In genomic region chr4:116077240-116078095, GRCm38 (mm10) we compare ENCODE assay signal across 8 mouse cellular contexts. TPM values are rescaled to one million over a fixed set of nuclear protein-coding genes. Genes with fewer than 3 reads are reported as not detected.
DNase-seq lines count a peak whose midpoint lies in the region; ATAC-seq and TF ChIP-seq lines count a peak whose summit lies in the region.

No protein-coding gene starts in this region.

- peak overlapping the region; percentile 86 for H3K4me2 ChIP-seq in forebrain, embryonic 11.5 days (ENCODE audit: low read depth, low read length, severe bottlenecking)
- H3K4me2 ChIP-seq in kidney, embryonic 14.5 days (replicated peaks; ENCODE audit: low read depth, low read length), result peak overlapping the region; percentile 53
- peak overlapping the region; percentile 94 for H3K4me2 ChIP-seq in neural tube, embryonic 13.5 days

- H3K9me3 ChIP-seq in ES-Bruce4 (replicated peaks; ENCODE audit: control insufficient read depth, insufficient read depth, low read length, poor library complexity, severe bottlenecking), result no peaks in the 10 kb centered on the region
- H3K9me3 ChIP-seq in forebrain, embryonic 11.5 days (ENCODE audit: control insufficient read depth, low read length), result no peaks in the 10 kb centered on the region
- no peaks in the 10 kb centered on the region for H3K9me3 ChIP-seq in kidney, embryonic 14.5 days (ENCODE audit: control insufficient read depth, low read length)
- no peaks in the 10 kb centered on the region for H3K9me3 ChIP-seq in neural tube, embryonic 13.5 days

- TF ChIP-seq CTCF in gastrocnemius, adult 2 months (IDR thresholded peaks at IDR 0.05), result no peak
- TF ChIP-seq CTCF in ES-Bruce4 (IDR thresholded peaks at IDR 0.05; ENCODE audit: low read depth, low read length), result no peak

- no peak for TF ChIP-seq EP300 in ES-Bruce4 (IDR thresholded peaks at IDR 0.05; ENCODE audit: insufficient read depth, low read depth, low read length)

- no peaks in the 10 kb centered on the region for H3K4me1 ChIP-seq in ES-Bruce4 (ENCODE audit: control insufficient read depth, insufficient read depth, low read length)
- peaks cover 8% of the 10 kb centered on the region; the same call in 1 of the 2 replicates for H3K4me1 ChIP-seq in forebrain, embryonic 11.5 days (replicated peaks; ENCODE audit: control insufficient read depth, insufficient read depth, low read length)
- H3K4me1 ChIP-seq in kidney, embryonic 14.5 days (ENCODE audit: control insufficient read depth, insufficient read depth, low read length), result peaks cover 26% of the 10 kb centered on the region
- H3K4me1 ChIP-seq in neural tube, embryonic 13.5 days (replicated peaks), result peaks cover 35% of the 10 kb centered on the region

- DNase-seq in gastrocnemius, adult 2 months, result peak; percentile 20
- DNase-seq in gastrocnemius, postnatal 10 days, result no peak
- DNase-seq in forebrain, embryonic 11.5 days (ENCODE audit: low spot score), result no peak
- no peak for DNase-seq in right cerebral cortex, postnatal 10 days (ENCODE audit: low spot score in 2 of 2)
- no peak for DNase-seq in layer of hippocampus, adult 8-10 months (ENCODE audit: low spot score in 2 of 2)

- no peak for ATAC-seq in forebrain, embryonic 11.5 days (replicated peaks; ENCODE audit: low FRiP score)
- no peak for ATAC-seq in kidney, embryonic 14.5 days (ENCODE audit: low FRiP score, low TSS enrichment)
- ATAC-seq in neural tube, embryonic 13.5 days (ENCODE audit: low read depth), result no peak

- TF ChIP-seq POLR2A in ES-Bruce4 (IDR thresholded peaks at IDR 0.05; ENCODE audit: insufficient read depth, low read length), result no peak

- WGBS in forebrain, embryonic 11.5 days, result 67% methylated on average over 3 of the region's 3 CpGs
- 54% methylated on average over 3 of the region's 3 CpGs for WGBS in kidney, embryonic 14.5 days
- 71% methylated on average over 3 of the region's 3 CpGs for WGBS in neural tube, embryonic 13.5 days

- H3K9ac ChIP-seq in ES-Bruce4 (ENCODE audit: low read depth, poor library complexity, severe bottlenecking), result peak overlapping the region; percentile 98
- peak overlapping the region; percentile 98 for H3K9ac ChIP-seq in forebrain, embryonic 11.5 days (ENCODE audit: low read length)
- peak overlapping the region; percentile 99 for H3K9ac ChIP-seq in kidney, embryonic 14.5 days (ENCODE audit: low read depth, low read length)
- H3K9ac ChIP-seq in neural tube, embryonic 13.5 days, result peak overlapping the region; percentile 99

- intact Hi-C loops in gastrocnemius, adult 2 months (cut with DNase I), result no loop called here

- peak overlapping the region; percentile 97 for H3K4me3 ChIP-seq in gastrocnemius, adult 2 months
- peak overlapping the region; percentile 81 for H3K4me3 ChIP-seq in ES-Bruce4 (ENCODE audit: low read depth, low read length)
- H3K4me3 ChIP-seq in forebrain, embryonic 11.5 days (ENCODE audit: low read depth, low read length), result peak overlapping the region; percentile 95
- peak overlapping the region; percentile 99 for H3K4me3 ChIP-seq in kidney, embryonic 14.5 days (ENCODE audit: low read length)
- peak overlapping the region; percentile 94 for H3K4me3 ChIP-seq in neural tube, embryonic 13.5 days

- no peaks in the 10 kb centered on the region for H3K27me3 ChIP-seq in ES-Bruce4 (ENCODE audit: control insufficient read depth, insufficient read depth, low read length, poor library complexity, severe bottlenecking)
- H3K27me3 ChIP-seq in forebrain, embryonic 11.5 days (ENCODE audit: control insufficient read depth, insufficient read depth, low read length), result no peaks in the 10 kb centered on the region
- H3K27me3 ChIP-seq in kidney, embryonic 14.5 days (ENCODE audit: control insufficient read depth, insufficient read depth, low read length), result no peaks in the 10 kb centered on the region
- H3K27me3 ChIP-seq in neural tube, embryonic 13.5 days, result no peaks in the 10 kb centered on the region

- H3K36me3 ChIP-seq in ES-Bruce4 (ENCODE audit: control insufficient read depth, insufficient read depth, low read length, poor library complexity, severe bottlenecking), result peaks cover 9% of the 10 kb centered on the region; the same call in 1 of the 2 replicates
- H3K36me3 ChIP-seq in forebrain, embryonic 11.5 days (ENCODE audit: control insufficient read depth, insufficient read depth, low read length), result peaks cover 4% of the 10 kb centered on the region; the same call in 1 of the 2 replicates
- peaks cover 26% of the 10 kb centered on the region for H3K36me3 ChIP-seq in kidney, embryonic 14.5 days (ENCODE audit: control insufficient read depth, insufficient read depth, low read length)
- peaks cover 30% of the 10 kb centered on the region for H3K36me3 ChIP-seq in neural tube, embryonic 13.5 days

- peak overlapping the region; percentile 98 for H3K27ac ChIP-seq in gastrocnemius, adult 2 months
- H3K27ac ChIP-seq in ES-Bruce4 (ENCODE audit: insufficient read depth, low read length), result no peak overlapping the region
- no peak overlapping the region for H3K27ac ChIP-seq in forebrain, embryonic 11.5 days (ENCODE audit: low read depth, low read length)
- peak overlapping the region; percentile 95; the same call in 1 of the 2 replicates for H3K27ac ChIP-seq in kidney, embryonic 14.5 days (ENCODE audit: low read depth, low read length)
- peak overlapping the region; percentile 94; the same call in 1 of the 2 replicates for H3K27ac ChIP-seq in neural tube, embryonic 13.5 days (replicated peaks)

RNA-seq across cellular contexts. Expression of gene Lrrc41, which starts 2.4 kb away (rescaled TPM):
- 10 to 100 TPM; 21.2 to 22.1 TPM for total RNA-seq in gastrocnemius, adult 2 months (2021)
- total RNA-seq in gastrocnemius, postnatal 10 days (2021), result 10 to 100 TPM; 26.8 to 31.2 TPM
- polyA plus RNA-seq in ES-Bruce4 (2011; ENCODE audit: insufficient read depth, insufficient read length, low read depth, missing spikeins), result 38.3 and 42.7 TPM in 2 replicates
- polyA plus RNA-seq in forebrain, embryonic 11.5 days (2014; fragmentation: Nextera tagmentation; extraction: Ambion mirVana), result 70.1 and 71.4 TPM in 2 replicates
- 66.6 and 78.1 TPM in 2 replicates for polyA plus RNA-seq in kidney, embryonic 14.5 days (2014; fragmentation: Nextera tagmentation; extraction: Ambion mirVana)
- polyA plus RNA-seq in neural tube, embryonic 13.5 days (2015; fragmentation: Nextera tagmentation; extraction: Ambion mirVana), result 70.9 and 72.9 TPM in 2 replicates
- 10 to 100 TPM; 45.7 to 49.3 (median 47.9) TPM for total RNA-seq in layer of hippocampus, adult 8-10 months (2022)

RNA-seq across cellular contexts. Expression of gene Uqcrh, which starts 2.6 kb away (rescaled TPM):
- total RNA-seq in gastrocnemius, adult 2 months (2021), result 100 to 1,000 TPM; 765 to 991 TPM
- total RNA-seq in gastrocnemius, postnatal 10 days (2021), result 100 to 1,000 TPM; 741 to 954 TPM
- polyA plus RNA-seq in ES-Bruce4 (2011; ENCODE audit: insufficient read depth, insufficient read length, low read depth, missing spikeins), result 406 and 433 TPM in 2 replicates
- polyA plus RNA-seq in forebrain, embryonic 11.5 days (2014; fragmentation: Nextera tagmentation; extraction: Ambion mirVana), result 385 TPM in 2 replicates
- polyA plus RNA-seq in kidney, embryonic 14.5 days (2014; fragmentation: Nextera tagmentation; extraction: Ambion mirVana), result 513 and 692 TPM in 2 replicates
- polyA plus RNA-seq in neural tube, embryonic 13.5 days (2015; fragmentation: Nextera tagmentation; extraction: Ambion mirVana), result 484 and 500 TPM in 2 replicates
- total RNA-seq in layer of hippocampus, adult 8-10 months (2022), result 100 to 1,000 TPM; 402 to 415 (median 406) TPM

RNA-seq across cellular contexts. Expression of gene Nsun4, which starts 23.8 kb away (rescaled TPM):
- total RNA-seq in gastrocnemius, adult 2 months (2021), result 10 to 100 TPM; 12.3 to 16.9 TPM
- total RNA-seq in gastrocnemius, postnatal 10 days (2021), result 10 to 100 TPM; 12.4 to 12.9 TPM
- 11.7 and 14.4 TPM in 2 replicates for polyA plus RNA-seq in ES-Bruce4 (2011; ENCODE audit: insufficient read depth, insufficient read length, low read depth, missing spikeins)
- 16.4 and 17.4 TPM in 2 replicates for polyA plus RNA-seq in forebrain, embryonic 11.5 days (2014; fragmentation: Nextera tagmentation; extraction: Ambion mirVana)
- 17.1 and 24.1 TPM in 2 replicates for polyA plus RNA-seq in kidney, embryonic 14.5 days (2014; fragmentation: Nextera tagmentation; extraction: Ambion mirVana)
- polyA plus RNA-seq in neural tube, embryonic 13.5 days (2015; fragmentation: Nextera tagmentation; extraction: Ambion mirVana), result 13.7 and 17.2 TPM in 2 replicates
- 10 to 100 TPM; 10.6 to 11.8 (median 11.7) TPM for total RNA-seq in layer of hippocampus, adult 8-10 months (2022)

RNA-seq across cellular contexts. Expression of gene Rad54l, which starts 46.0 kb away (rescaled TPM):
- total RNA-seq in gastrocnemius, adult 2 months (2021), result under 1 TPM; 0.23 to 0.36 TPM
- 1 to 10 TPM; 2.2 to 3.6 TPM for total RNA-seq in gastrocnemius, postnatal 10 days (2021)
- polyA plus RNA-seq in ES-Bruce4 (2011; ENCODE audit: insufficient read depth, insufficient read length, low read depth, missing spikeins), result 41.1 and 51.9 TPM in 2 replicates
- 79.1 and 79.2 TPM in 2 replicates for polyA plus RNA-seq in forebrain, embryonic 11.5 days (2014; fragmentation: Nextera tagmentation; extraction: Ambion mirVana)
- 26.6 and 40.7 TPM in 2 replicates for polyA plus RNA-seq in kidney, embryonic 14.5 days (2014; fragmentation: Nextera tagmentation; extraction: Ambion mirVana)
- polyA plus RNA-seq in neural tube, embryonic 13.5 days (2015; fragmentation: Nextera tagmentation; extraction: Ambion mirVana), result 7.7 and 9.2 TPM in 2 replicates
- total RNA-seq in layer of hippocampus, adult 8-10 months (2022), result 1 to 10 TPM in 1 of 4 experiments, under 1 TPM in 3; 0.41 to 1.1 (median 0.72) TPM

RNA-seq across cellular contexts. Expression of gene Pomgnt1, which starts 46.2 kb away (rescaled TPM):
- total RNA-seq in gastrocnemius, adult 2 months (2021), result 10 to 100 TPM; 47.9 to 50.7 TPM
- total RNA-seq in gastrocnemius, postnatal 10 days (2021), result 10 to 100 TPM; 53.7 to 55.1 TPM
- polyA plus RNA-seq in ES-Bruce4 (2011; ENCODE audit: insufficient read depth, insufficient read length, low read depth, missing spikeins), result 33.6 and 39.1 TPM in 2 replicates
- 54.9 and 58.8 TPM in 2 replicates for polyA plus RNA-seq in forebrain, embryonic 11.5 days (2014; fragmentation: Nextera tagmentation; extraction: Ambion mirVana)
- polyA plus RNA-seq in kidney, embryonic 14.5 days (2014; fragmentation: Nextera tagmentation; extraction: Ambion mirVana), result 50.9 and 68.2 TPM in 2 replicates
- 58.9 and 59.9 TPM in 2 replicates for polyA plus RNA-seq in neural tube, embryonic 13.5 days (2015; fragmentation: Nextera tagmentation; extraction: Ambion mirVana)
- 10 to 100 TPM; 69.7 to 76.0 (median 72.0) TPM for total RNA-seq in layer of hippocampus, adult 8-10 months (2022)

Comparison
In these comparisons a context has a peak if more than half of its experiments do, and no peak if none do; other contexts are left out.
1. H3K27ac ChIP-seq: peak in gastrocnemius, adult 2 months (single experiment), kidney, embryonic 14.5 days (single experiment) and neural tube, embryonic 13.5 days (single experiment); none in ES-Bruce4 (single experiment) and forebrain, embryonic 11.5 days (single experiment).
2. Peak in every context shown above with its lines, with median percentiles within 50 percentile points of each other: H3K4me3 ChIP-seq, H3K9ac ChIP-seq and H3K4me2 ChIP-seq.